Mouse (Mus musculus) C2C12 (cell line): ENCODE measurements around the gene Bhlha15.

Experiments used
- CEBPB ChIP-seq: IDR thresholded peaks from one replicate; pipeline ENCODE4 v1.6.1; 2011; ENCODE audit warnings: low read depth, mild to moderate bottlenecking, control low read depth, moderate library complexity
- CTCF ChIP-seq: IDR thresholded peaks from one replicate; pipeline ENCODE4 v1.5.1; 2011; ENCODE audit not compliant: control insufficient read depth, insufficient read depth, insufficient read length
- MYOG ChIP-seq: IDR thresholded peaks from one replicate; pipeline ENCODE4 v1.6.1; 2011; ENCODE audit not compliant: control insufficient read depth, insufficient read length; ENCODE audit errors: extremely low read depth
- USF1 ChIP-seq: IDR thresholded peaks from one replicate; pipeline ENCODE4 v1.6.1; 2011; ENCODE audit warnings: low read depth, mild to moderate bottlenecking, control low read depth, moderate library complexity

- TF ChIP-seq CTCF: no peak
- TF ChIP-seq USF1: no peak
- no peak for TF ChIP-seq MYOG
- TF ChIP-seq CEBPB: no peak
Measured at GRCm38 (mm10) chr5:144204303-144204702, 14.2 kb downstream of the Bhlha15 start.
